Mouse (Mus musculus): ENCODE data around the gene Lsp1. TPM values are rescaled to one million over a fixed set of nuclear protein-coding genes. Genes with fewer than 3 reads are reported as not detected.

The Lsp1 gene
- polyA plus RNA-seq, 1 experiment from 2014 or later = 36.9 TPM

GRCm38 (mm10) chr7:142449038-142449617 is 11.5 kb upstream of the Lsp1 start:
- Histone ChIP-seq H3K27me3 (ENCODE audit: insufficient read depth, poor library complexity, severe bottlenecking) (no peaks in the 10 kb centered on the region), H3K36me3 (no peaks in the 10 kb centered on the region), H3K4me3 (no peak overlapping the region), H3K27ac (peak overlapping the region; percentile 75), H3K9me3 (no peaks in the 10 kb centered on the region), H3K4me1 (peaks cover 22% of the 10 kb centered on the region)
- peak; percentile 65 for DNase-seq (ENCODE audit: low spot score)
- WGBS = 76% methylated on average over 6 of the region's 6 CpGs

GRCm38 (mm10) chr7:142454706-142455105 is 5.9 kb upstream of the Lsp1 start:
- Histone ChIP-seq H3K27ac (peak overlapping the region; percentile 92), H3K36me3 (no peaks in the 10 kb centered on the region), H3K4me1 (peaks cover 64% of the 10 kb centered on the region), H3K4me3 (no peak overlapping the region), H3K9me3 (no peaks in the 10 kb centered on the region), H3K27me3 (ENCODE audit: insufficient read depth, poor library complexity, severe bottlenecking) (no peaks in the 10 kb centered on the region)
- DNase-seq (ENCODE audit: low spot score) = no peak
- WGBS = 39% methylated on average over 1 of the region's 1 CpGs

DNA sequence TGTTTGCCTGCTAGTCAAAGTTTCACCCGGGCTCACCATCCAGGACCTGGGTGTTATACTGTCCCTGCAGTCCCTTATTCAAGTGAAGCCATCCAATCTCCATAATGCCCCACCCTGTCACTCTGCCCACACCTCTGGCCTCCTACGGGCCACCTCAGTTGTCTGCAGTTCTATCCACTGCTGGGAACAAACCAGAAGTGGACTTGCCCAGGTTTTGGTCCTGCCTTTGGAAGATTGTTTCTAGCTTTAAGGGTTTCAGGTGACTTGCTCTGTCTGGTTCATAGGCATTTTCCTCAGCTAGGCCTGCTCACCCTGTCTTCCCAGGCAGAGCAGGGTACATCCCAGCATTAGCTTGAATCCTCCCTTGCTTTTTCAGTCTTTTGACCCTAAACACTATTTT is 5.4 kb upstream of the Lsp1 start:
- Histone ChIP-seq H3K4me3 (no peak overlapping the region), H3K27me3 (ENCODE audit: insufficient read depth, poor library complexity, severe bottlenecking) (no peaks in the 10 kb centered on the region), H3K36me3 (no peaks in the 10 kb centered on the region), H3K4me1 (peaks cover 69% of the 10 kb centered on the region), H3K9me3 (no peaks in the 10 kb centered on the region), H3K27ac (peak overlapping the region; percentile 92)
- no peak for DNase-seq (ENCODE audit: low spot score)
- WGBS = 55% methylated on average over 2 of the region's 2 CpGs

DNA sequence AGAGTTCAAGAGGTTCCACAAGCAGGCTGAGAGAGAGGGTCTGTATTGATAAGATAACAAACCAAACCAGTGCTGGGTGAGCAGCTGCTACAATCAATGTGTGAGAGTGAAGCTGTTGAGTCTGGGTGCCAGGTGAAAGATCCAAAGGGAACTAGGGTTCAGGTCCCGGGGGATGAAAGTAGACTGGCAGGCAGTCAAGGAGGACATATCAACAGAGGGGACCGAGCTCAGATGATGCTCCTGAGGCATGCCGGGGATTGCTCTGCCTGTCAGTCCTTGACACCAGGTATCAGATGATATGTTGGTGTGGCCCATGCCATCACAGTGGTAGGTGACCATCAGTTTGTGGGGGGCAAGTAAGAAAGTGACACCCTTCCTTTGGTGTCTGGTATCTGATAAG is 3.8 kb upstream of the Lsp1 start:
- Histone ChIP-seq H3K4me3 (no peak overlapping the region), H3K4me1 (peaks cover 83% of the 10 kb centered on the region), H3K27ac (peak overlapping the region; percentile 92), H3K27me3 (ENCODE audit: insufficient read depth, poor library complexity, severe bottlenecking) (no peaks in the 10 kb centered on the region), H3K9me3 (no peaks in the 10 kb centered on the region), H3K36me3 (no peaks in the 10 kb centered on the region)
- 16% methylated on average over 3 of the region's 3 CpGs for WGBS
- peak; percentile 83 for DNase-seq (ENCODE audit: low spot score)

DNA sequence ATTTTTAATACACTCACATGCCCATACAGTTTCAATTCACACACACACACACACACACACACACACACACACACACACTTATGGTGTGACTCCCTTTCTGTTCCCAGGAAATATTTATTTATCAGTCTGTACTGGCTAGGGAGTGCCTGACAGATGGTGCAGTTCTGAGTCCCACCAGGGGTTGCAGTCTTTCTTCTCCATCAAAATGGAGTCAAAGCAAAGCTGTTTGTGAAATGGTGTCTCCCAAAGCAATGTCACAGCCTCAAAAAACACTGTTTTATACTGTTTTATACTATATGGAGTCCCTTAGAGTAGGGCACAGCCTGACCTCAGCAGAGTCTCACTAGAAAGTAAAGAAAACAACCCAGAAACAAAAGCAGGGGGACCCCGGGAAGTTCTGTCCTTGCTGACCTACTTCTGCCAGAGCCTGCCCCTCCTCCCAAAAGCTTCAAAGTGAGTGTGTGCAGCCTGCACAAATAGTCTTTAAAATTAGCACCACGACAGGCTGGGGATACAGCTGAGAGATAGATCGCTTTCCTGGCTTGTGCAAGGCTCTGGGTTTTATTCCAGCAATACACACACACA is 3.3 kb upstream of the Lsp1 start:
- H3K4me1 ChIP-seq = peaks cover 88% of the 10 kb centered on the region
- DNase-seq (ENCODE audit: low spot score) = peak; percentile 80
- H3K36me3 ChIP-seq = no peaks in the 10 kb centered on the region
- no peaks in the 10 kb centered on the region for H3K9me3 ChIP-seq
- H3K27me3 ChIP-seq (ENCODE audit: insufficient read depth, poor library complexity, severe bottlenecking) = no peaks in the 10 kb centered on the region
- peak overlapping the region; percentile 92 for H3K27ac ChIP-seq
- WGBS = 18% methylated on average over 3 of the region's 3 CpGs
- H3K4me3 ChIP-seq = 0 out of 2 replicates have a peak overlapping the region, but pooled peaks have one; percentile 3

DNA sequence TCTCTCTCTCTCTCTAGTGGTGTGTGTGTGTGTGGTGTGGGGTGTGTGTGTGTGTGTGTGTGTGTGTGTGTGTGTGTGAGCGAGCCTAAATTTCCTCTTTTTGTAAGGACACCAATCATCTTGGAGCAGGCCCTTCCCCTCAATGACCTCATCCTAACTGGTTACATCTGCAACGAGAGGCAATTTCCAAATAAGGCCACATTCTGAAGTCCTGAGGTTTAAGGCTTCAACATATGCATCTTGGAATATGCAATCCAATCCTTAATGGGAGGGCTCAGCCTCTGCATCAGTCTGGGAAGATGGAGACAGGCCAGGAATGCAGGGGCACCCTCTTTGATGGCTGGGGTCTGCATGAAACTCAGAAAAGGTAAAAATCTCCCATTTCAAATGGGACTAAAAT is 2.6 kb upstream of the Lsp1 start:
- H3K27me3 ChIP-seq (ENCODE audit: insufficient read depth, poor library complexity, severe bottlenecking) = no peaks in the 10 kb centered on the region
- 0 out of 2 replicates have a peak overlapping the region, but pooled peaks have one; percentile 3 for H3K4me3 ChIP-seq
- H3K4me1 ChIP-seq = peaks cover 95% of the 10 kb centered on the region
- peak; percentile 85 for DNase-seq (ENCODE audit: low spot score)
- peak overlapping the region; percentile 92 for H3K27ac ChIP-seq
- no peaks in the 10 kb centered on the region for H3K36me3 ChIP-seq
- H3K9me3 ChIP-seq = no peaks in the 10 kb centered on the region
- 13% methylated on average over 2 of the region's 2 CpGs for WGBS

- 50% methylated on average over 5 of the region's 5 CpGs for WGBS
- H3K4me3 ChIP-seq = no peak overlapping the region
- no peaks in the 10 kb centered on the region for H3K9me3 ChIP-seq
- no peaks in the 10 kb centered on the region for H3K27me3 ChIP-seq (ENCODE audit: insufficient read depth, poor library complexity, severe bottlenecking)
- H3K36me3 ChIP-seq = no peaks in the 10 kb centered on the region
- peaks cover 92% of the 10 kb centered on the region for H3K4me1 ChIP-seq
- DNase-seq (ENCODE audit: low spot score) = peak; percentile 71
- H3K27ac ChIP-seq = peak overlapping the region; percentile 92
Measured at GRCm38 (mm10) chr7:142458676-142459298, 1.8 kb upstream of the Lsp1 start.

DNA sequence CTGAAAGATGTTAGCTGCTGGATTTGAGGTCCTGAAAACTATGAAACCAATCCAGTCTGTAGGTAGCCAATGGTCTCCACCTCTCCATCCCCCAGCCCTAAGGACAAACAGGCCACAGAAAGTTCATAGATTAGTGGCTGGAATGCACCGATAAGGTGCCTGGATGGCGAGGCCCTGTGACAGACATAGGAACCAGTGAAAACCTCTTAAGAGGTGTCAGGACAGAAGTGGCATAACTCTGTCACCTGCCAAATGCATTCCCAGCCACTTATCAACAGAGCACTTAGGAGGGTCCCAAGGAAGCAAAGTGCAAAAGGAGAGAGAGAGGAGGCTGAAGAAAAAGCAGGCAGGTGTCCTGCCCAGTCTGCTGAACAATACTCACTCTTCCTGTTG is 1.3 kb upstream of the Lsp1 start:
- Histone ChIP-seq H3K27ac (peak overlapping the region; percentile 92), H3K4me1 (peaks cover 88% of the 10 kb centered on the region), H3K36me3 (no peaks in the 10 kb centered on the region), H3K4me3 (no peak overlapping the region), H3K9me3 (no peaks in the 10 kb centered on the region), H3K27me3 (ENCODE audit: insufficient read depth, poor library complexity, severe bottlenecking) (no peaks in the 10 kb centered on the region)
- DNase-seq (ENCODE audit: low spot score) = peak; percentile 89
- WGBS = 3% methylated on average over 2 of the region's 2 CpGs

GRCm38 (mm10) chr7:142461446-142461845 is 837 bp downstream of the Lsp1 start:
- 86% methylated on average over 2 of the region's 2 CpGs for WGBS
- Histone ChIP-seq H3K27me3 (ENCODE audit: insufficient read depth, poor library complexity, severe bottlenecking) (no peaks in the 10 kb centered on the region), H3K36me3 (no peaks in the 10 kb centered on the region), H3K27ac (peak overlapping the region; percentile 84), H3K4me1 (peaks cover 67% of the 10 kb centered on the region), H3K9me3 (no peaks in the 10 kb centered on the region), H3K4me3 (no peak overlapping the region)
- no peak for DNase-seq (ENCODE audit: low spot score)

DNA sequence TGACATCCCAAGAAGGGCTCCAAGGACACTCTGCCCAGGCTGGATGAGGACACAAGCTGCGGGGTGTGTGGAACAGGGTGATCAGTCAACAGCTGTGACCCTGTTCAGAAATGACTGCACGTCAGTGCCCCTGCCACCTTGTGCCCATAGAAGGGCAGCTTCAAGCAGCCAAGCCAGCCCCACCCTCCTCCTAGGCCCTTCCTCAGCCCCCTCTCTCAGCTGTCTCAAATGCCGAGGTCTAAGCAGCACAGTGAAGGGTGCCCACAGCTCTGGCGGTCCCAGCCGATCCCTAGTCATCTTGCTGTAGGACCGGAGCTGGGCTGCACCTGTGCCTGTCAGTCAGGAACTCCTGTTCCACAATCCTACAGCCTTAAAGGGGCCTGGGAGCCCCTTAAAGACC is 1.6 kb downstream of the Lsp1 start:
- Histone ChIP-seq H3K4me1 (peaks cover 59% of the 10 kb centered on the region), H3K4me3 (no peak overlapping the region), H3K36me3 (no peaks in the 10 kb centered on the region), H3K27me3 (ENCODE audit: insufficient read depth, poor library complexity, severe bottlenecking) (no peaks in the 10 kb centered on the region), H3K27ac (peak overlapping the region; percentile 84), H3K9me3 (no peaks in the 10 kb centered on the region)
- 83% methylated on average over 6 of the region's 6 CpGs for WGBS
- peak; percentile 71 for DNase-seq (ENCODE audit: low spot score)

DNA sequence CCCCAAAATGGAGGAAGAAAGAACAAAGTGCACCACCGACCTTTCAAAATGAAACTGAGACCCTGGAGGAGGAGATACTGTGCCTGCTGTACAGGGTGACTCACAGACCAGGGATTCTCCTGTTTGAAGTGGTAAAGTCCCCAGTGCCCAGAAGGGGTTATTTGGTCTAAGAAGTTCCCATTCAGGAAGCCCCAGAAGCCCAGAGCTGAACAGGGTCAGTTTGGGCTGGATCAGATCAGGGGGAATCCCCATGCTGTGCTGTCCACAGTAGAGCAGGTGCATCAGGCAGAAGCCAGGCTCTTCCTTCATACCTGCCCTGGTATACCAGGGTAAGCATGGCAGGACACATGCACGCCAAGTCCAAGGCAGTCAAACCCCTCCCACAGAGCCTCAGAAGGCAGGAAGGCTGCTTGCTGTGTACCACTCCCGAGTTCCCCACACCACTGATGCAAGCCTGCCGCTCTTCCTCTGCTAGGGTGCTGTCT is 2.0 kb downstream of the Lsp1 start:
- peak; percentile 71 for DNase-seq (ENCODE audit: low spot score)
- Histone ChIP-seq H3K4me1 (peaks cover 55% of the 10 kb centered on the region), H3K27me3 (ENCODE audit: insufficient read depth, poor library complexity, severe bottlenecking) (no peaks in the 10 kb centered on the region), H3K36me3 (no peaks in the 10 kb centered on the region), H3K27ac (peak overlapping the region; percentile 84), H3K9me3 (no peaks in the 10 kb centered on the region), H3K4me3 (no peak overlapping the region)
- WGBS = 69% methylated on average over 4 of the region's 4 CpGs

- Histone ChIP-seq H3K4me3 (no peak overlapping the region), H3K9me3 (no peaks in the 10 kb centered on the region), H3K27ac (peak overlapping the region; percentile 99), H3K27me3 (ENCODE audit: insufficient read depth, poor library complexity, severe bottlenecking) (no peaks in the 10 kb centered on the region), H3K36me3 (no peaks in the 10 kb centered on the region), H3K4me1 (peaks cover 53% of the 10 kb centered on the region)
- WGBS = 69% methylated on average over 7 of the region's 7 CpGs
- no peak for DNase-seq (ENCODE audit: low spot score)
Measured at GRCm38 (mm10) chr7:142470171-142470691, 9.6 kb downstream of the Lsp1 start.

- no peaks in the 10 kb centered on the region for H3K9me3 ChIP-seq
- H3K27ac ChIP-seq = peak overlapping the region; percentile 99
- H3K27me3 ChIP-seq (ENCODE audit: insufficient read depth, poor library complexity, severe bottlenecking) = 0 out of 2 replicates have a peak, but pooled peaks cover 4% of the 10 kb centered on the region
- peaks cover 60% of the 10 kb centered on the region for H3K4me1 ChIP-seq
- H3K4me3 ChIP-seq = no peak overlapping the region
- peak; percentile 89 for DNase-seq (ENCODE audit: low spot score)
- no peaks in the 10 kb centered on the region for H3K36me3 ChIP-seq
- WGBS = 15% methylated on average over 4 of the region's 4 CpGs
Measured at GRCm38 (mm10) chr7:142470808-142471413, 10.3 kb downstream of the Lsp1 start.

Data from heart, embryonic 10.5 days (tissue).